Mouse (Mus musculus): ENCODE data around the gene Pcdh15. TPM values are rescaled to one million over a fixed set of nuclear protein-coding genes. Genes with fewer than 3 reads are reported as not detected.

Pcdh15 gene
- polyA plus RNA-seq, 1 experiment from 2014 or later = 1.00 TPM

DNA sequence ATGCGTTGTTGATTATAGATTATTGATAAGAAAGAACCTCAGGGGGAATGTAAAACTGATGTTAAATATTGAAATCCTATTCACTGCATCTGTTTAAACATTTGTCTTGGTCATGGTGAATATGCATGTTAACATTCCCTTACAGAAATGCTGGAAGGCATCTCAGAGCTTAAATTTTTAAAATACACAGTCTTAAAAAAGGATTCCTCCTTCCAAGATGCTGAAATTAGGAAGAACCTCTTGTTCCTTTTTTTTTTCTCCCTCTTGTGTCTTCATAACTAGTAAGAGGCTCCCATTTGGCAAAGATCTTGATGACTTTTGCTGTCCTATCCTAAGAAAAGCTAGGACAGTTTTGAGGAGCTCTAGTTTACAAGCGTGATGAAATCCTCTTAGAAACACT lies 284.9 kb downstream of the Pcdh15 start:
- Histone ChIP-seq H3K4me1 (no peaks in the 10 kb centered on the region), H3K27ac (no peak overlapping the region), H3K4me3 (replicated peaks) (no peak overlapping the region), H3K36me3 (no peaks in the 10 kb centered on the region), H3K27me3 (no peaks in the 10 kb centered on the region), H3K4me2 (no peak overlapping the region), H3K9me3 (replicated peaks) (no peaks in the 10 kb centered on the region), H3K9ac (no peak overlapping the region)
- no peak for ATAC-seq (replicated peaks; ENCODE audit: low FRiP score)
- 94% methylated on average over 2 of the region's 2 CpGs for WGBS

DNA sequence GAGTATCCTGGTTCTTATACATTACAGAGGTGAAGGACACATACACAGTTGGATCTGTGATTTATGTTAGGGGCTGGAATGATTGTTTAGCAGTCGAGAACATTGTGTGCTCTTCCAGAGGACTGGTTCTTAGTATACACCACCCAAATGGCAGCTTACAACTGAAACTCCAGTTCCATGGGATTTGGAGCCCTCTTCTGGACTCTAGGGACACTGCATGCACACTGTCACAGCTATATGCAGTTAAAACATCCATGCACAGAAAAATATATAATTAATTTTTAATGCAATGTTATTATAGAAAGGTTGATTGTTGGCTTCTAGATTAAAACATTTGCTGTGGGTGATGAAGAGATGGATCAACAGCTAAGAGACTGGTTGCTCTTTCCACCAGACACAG lies 301.3 kb downstream of the Pcdh15 start:
- Histone ChIP-seq H3K27ac (no peak overlapping the region), H3K9me3 (replicated peaks) (no peaks in the 10 kb centered on the region), H3K9ac (no peak overlapping the region), H3K27me3 (no peaks in the 10 kb centered on the region), H3K36me3 (no peaks in the 10 kb centered on the region), H3K4me2 (no peak overlapping the region), H3K4me3 (replicated peaks) (no peak overlapping the region), H3K4me1 (no peaks in the 10 kb centered on the region)
- 77% methylated on average over 1 of the region's 1 CpGs for WGBS
- no peak for ATAC-seq (replicated peaks; ENCODE audit: low FRiP score)

GRCm38 (mm10) chr10:73425408-73425807 lies 326.3 kb downstream of the Pcdh15 start:
- ATAC-seq (replicated peaks; ENCODE audit: low FRiP score) = no peak
- Histone ChIP-seq H3K4me1 (no peaks in the 10 kb centered on the region), H3K9ac (no peak overlapping the region), H3K36me3 (no peaks in the 10 kb centered on the region), H3K4me2 (no peak overlapping the region), H3K9me3 (replicated peaks) (no peaks in the 10 kb centered on the region), H3K27ac (no peak overlapping the region), H3K27me3 (no peaks in the 10 kb centered on the region), H3K4me3 (replicated peaks) (no peak overlapping the region)
- 70% methylated on average over 3 of the region's 3 CpGs for WGBS

- no peak overlapping the region for H3K4me2 ChIP-seq
- WGBS = 93% methylated on average over 3 of the region's 3 CpGs
- H3K36me3 ChIP-seq = no peaks in the 10 kb centered on the region
- no peak overlapping the region for H3K4me3 ChIP-seq (replicated peaks)
- no peaks in the 10 kb centered on the region for H3K27me3 ChIP-seq
- no peak for ATAC-seq (replicated peaks; ENCODE audit: low FRiP score)
- H3K27ac ChIP-seq = no peak overlapping the region
- no peaks in the 10 kb centered on the region for H3K9me3 ChIP-seq (replicated peaks)
- H3K4me1 ChIP-seq = no peaks in the 10 kb centered on the region
- no peak overlapping the region for H3K9ac ChIP-seq
These were observed 332.2 kb downstream of the Pcdh15 start for GRCm38 (mm10) chr10:73431345-73431744.

GRCm38 (mm10) chr10:73484082-73484481 lies 384.9 kb downstream of the Pcdh15 start:
- H3K4me2 ChIP-seq = no peak overlapping the region
- no peak overlapping the region for H3K27ac ChIP-seq
- ATAC-seq (replicated peaks; ENCODE audit: low FRiP score) = no peak
- 16% methylated on average over 2 of the region's 2 CpGs for WGBS
- no peaks in the 10 kb centered on the region for H3K4me1 ChIP-seq
- no peaks in the 10 kb centered on the region for H3K27me3 ChIP-seq
- no peaks in the 10 kb centered on the region for H3K36me3 ChIP-seq
- no peak overlapping the region for H3K9ac ChIP-seq
- H3K9me3 ChIP-seq (replicated peaks) = no peaks in the 10 kb centered on the region
- H3K4me3 ChIP-seq (replicated peaks) = no peak overlapping the region

DNA sequence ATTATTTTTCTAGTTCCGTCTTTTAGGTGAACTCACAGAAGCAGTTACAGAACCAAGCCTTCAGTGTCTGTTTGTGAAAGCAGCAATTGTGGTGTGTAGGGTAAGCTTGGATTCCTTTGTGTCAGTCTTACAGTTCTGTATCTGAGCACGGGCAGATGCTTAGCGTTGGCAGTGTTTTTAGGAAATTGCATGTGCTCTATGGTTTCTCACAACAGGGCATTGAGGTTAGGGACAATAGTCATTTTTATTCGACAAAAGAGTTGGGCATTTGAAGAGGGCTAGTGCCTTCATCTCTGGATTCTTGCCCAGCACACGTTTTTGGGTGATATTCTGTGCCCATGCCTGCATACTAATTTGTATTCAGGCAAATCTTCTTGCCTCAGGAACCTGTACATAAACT lies 392.5 kb downstream of the Pcdh15 start:
- no peaks in the 10 kb centered on the region for H3K36me3 ChIP-seq
- H3K9ac ChIP-seq = no peak overlapping the region
- no peak for ATAC-seq (replicated peaks; ENCODE audit: low FRiP score)
- no peak overlapping the region for H3K4me3 ChIP-seq (replicated peaks)
- H3K4me1 ChIP-seq = no peaks in the 10 kb centered on the region
- H3K9me3 ChIP-seq (replicated peaks) = no peaks in the 10 kb centered on the region
- WGBS = 80% methylated on average over 5 of the region's 5 CpGs
- H3K27me3 ChIP-seq = no peaks in the 10 kb centered on the region
- no peak overlapping the region for H3K4me2 ChIP-seq
- no peak overlapping the region for H3K27ac ChIP-seq

DNA sequence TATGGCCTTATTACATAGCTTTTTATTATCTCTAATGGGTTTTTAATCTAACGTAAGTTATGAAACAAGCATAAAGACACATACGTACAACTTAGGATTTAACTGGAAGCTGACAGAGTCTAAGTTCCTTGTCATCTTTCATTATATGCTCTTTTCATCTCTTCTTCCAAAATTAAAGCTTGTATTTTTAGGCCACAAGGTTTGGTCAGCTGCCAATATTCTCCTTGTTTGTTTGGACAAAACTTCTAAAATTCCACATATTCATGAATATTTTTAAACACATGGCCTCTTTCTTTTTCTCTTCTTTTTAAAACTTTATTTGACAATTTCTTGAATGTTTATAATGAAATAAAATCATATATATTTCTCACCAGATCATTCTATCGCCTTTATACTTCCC lies 415.7 kb downstream of the Pcdh15 start:
- no peak overlapping the region for H3K4me3 ChIP-seq (replicated peaks)
- no peaks in the 10 kb centered on the region for H3K36me3 ChIP-seq
- no peak overlapping the region for H3K4me2 ChIP-seq
- H3K4me1 ChIP-seq = no peaks in the 10 kb centered on the region
- H3K9me3 ChIP-seq (replicated peaks) = no peaks in the 10 kb centered on the region
- 86% methylated on average over 3 of the region's 3 CpGs for WGBS
- no peaks in the 10 kb centered on the region for H3K27me3 ChIP-seq
- no peak overlapping the region for H3K9ac ChIP-seq
- no peak for ATAC-seq (replicated peaks; ENCODE audit: low FRiP score)
- no peak overlapping the region for H3K27ac ChIP-seq

DNA sequence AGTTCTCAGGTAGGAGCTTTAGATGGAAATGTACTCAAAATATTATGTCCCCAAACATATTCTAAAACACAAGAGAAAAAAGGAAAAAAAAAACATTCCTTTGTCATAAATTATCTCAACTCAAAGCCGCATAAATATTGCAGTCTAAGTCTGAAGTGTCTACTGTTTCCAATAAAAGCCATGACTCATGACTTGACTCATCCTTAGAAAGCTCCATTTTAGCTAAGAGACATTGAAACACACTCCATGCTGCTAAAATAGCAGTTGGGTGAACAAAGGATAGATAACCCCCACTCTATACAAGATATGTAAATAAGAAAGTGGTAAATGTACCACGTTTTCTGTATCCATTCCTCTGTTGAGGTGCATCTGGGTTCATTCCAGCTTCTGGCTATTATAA lies 416.6 kb downstream of the Pcdh15 start:
- Histone ChIP-seq H3K9ac (no peak overlapping the region), H3K4me3 (replicated peaks) (no peak overlapping the region), H3K27me3 (no peaks in the 10 kb centered on the region), H3K27ac (no peak overlapping the region), H3K4me1 (no peaks in the 10 kb centered on the region), H3K4me2 (no peak overlapping the region), H3K36me3 (no peaks in the 10 kb centered on the region), H3K9me3 (replicated peaks) (no peaks in the 10 kb centered on the region)
- WGBS = 67% methylated on average over 2 of the region's 2 CpGs
- no peak for ATAC-seq (replicated peaks; ENCODE audit: low FRiP score)

DNA sequence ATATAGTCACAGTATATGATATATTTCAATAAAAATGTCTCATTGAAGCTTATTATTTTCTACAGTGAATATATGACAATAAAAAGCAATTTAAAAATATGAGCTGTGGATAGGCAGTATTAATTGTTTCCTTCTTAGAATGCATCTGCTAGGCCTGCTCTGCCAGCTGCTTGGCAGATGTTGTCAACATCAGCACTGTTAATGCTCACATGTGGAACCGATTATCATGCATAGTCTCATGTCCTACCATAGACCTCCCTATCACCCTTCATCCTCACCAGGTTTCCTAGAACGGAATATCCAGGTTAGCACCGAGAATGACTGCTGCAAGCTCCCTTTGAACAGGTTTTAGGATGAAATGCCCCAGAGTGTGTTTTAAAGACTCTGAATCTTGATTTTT lies 420.3 kb downstream of the Pcdh15 start:
- no peaks in the 10 kb centered on the region for H3K36me3 ChIP-seq
- no peak overlapping the region for H3K27ac ChIP-seq
- no peaks in the 10 kb centered on the region for H3K27me3 ChIP-seq
- no peak overlapping the region for H3K9ac ChIP-seq
- 85% methylated on average over 3 of the region's 3 CpGs for WGBS
- no peak overlapping the region for H3K4me3 ChIP-seq (replicated peaks)
- H3K9me3 ChIP-seq (replicated peaks) = no peaks in the 10 kb centered on the region
- no peak for ATAC-seq (replicated peaks; ENCODE audit: low FRiP score)
- H3K4me2 ChIP-seq = no peak overlapping the region
- H3K4me1 ChIP-seq = no peaks in the 10 kb centered on the region

DNA sequence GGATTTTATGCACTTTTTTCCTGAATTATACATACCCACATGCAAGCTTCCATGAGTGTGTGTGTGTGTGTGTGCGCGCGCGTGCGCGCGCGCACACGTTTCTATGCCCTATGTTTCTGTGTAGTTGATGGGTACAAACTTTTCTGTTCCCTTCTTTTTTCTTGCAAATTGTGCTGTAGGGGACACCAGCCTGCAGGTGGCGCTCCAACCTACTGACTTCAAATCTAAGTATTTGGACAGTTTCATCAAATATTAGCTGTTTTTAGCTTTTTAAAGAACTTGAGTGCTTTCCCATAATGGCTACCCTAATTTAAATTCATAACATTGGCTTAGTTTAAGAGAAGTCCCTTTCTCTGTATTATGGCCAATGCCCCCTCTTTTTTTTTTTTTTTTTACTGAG lies 453.7 kb downstream of the Pcdh15 start:
- 92% methylated on average over 10 of the region's 10 CpGs for WGBS
- no peak for ATAC-seq (replicated peaks; ENCODE audit: low FRiP score)
- no peaks in the 10 kb centered on the region for H3K4me1 ChIP-seq
- H3K36me3 ChIP-seq = no peaks in the 10 kb centered on the region
- H3K9ac ChIP-seq = no peak overlapping the region
- no peaks in the 10 kb centered on the region for H3K27me3 ChIP-seq
- H3K27ac ChIP-seq = no peak overlapping the region
- H3K4me3 ChIP-seq (replicated peaks) = no peak overlapping the region
- H3K9me3 ChIP-seq (replicated peaks) = no peaks in the 10 kb centered on the region
- H3K4me2 ChIP-seq = no peak overlapping the region

DNA sequence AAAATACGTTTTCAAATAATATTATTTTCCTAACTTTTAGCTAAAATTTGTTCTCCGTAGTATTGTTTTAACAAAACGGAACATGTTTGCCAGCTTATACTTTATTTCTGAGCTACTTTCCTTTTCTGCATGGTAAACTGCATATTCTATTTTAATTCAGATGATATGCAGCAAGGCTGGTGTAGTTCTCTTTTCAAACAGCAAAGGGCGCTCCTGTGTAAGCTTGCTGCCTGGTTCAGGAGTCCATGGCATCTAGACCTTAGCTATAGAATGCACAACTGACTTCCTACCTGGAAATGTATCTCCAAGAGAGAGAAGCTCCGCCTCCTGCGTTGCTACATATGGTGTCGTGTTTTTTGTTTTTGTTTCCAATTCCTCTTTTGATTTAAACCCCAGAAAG lies 465.1 kb downstream of the Pcdh15 start:
- Histone ChIP-seq H3K4me3 (replicated peaks) (no peak overlapping the region), H3K9ac (no peak overlapping the region), H3K4me2 (no peak overlapping the region), H3K9me3 (replicated peaks) (no peaks in the 10 kb centered on the region), H3K27ac (no peak overlapping the region), H3K36me3 (no peaks in the 10 kb centered on the region), H3K27me3 (no peaks in the 10 kb centered on the region), H3K4me1 (no peaks in the 10 kb centered on the region)
- 66% methylated on average over 7 of the region's 7 CpGs for WGBS
- no peak for ATAC-seq (replicated peaks; ENCODE audit: low FRiP score)

DNA sequence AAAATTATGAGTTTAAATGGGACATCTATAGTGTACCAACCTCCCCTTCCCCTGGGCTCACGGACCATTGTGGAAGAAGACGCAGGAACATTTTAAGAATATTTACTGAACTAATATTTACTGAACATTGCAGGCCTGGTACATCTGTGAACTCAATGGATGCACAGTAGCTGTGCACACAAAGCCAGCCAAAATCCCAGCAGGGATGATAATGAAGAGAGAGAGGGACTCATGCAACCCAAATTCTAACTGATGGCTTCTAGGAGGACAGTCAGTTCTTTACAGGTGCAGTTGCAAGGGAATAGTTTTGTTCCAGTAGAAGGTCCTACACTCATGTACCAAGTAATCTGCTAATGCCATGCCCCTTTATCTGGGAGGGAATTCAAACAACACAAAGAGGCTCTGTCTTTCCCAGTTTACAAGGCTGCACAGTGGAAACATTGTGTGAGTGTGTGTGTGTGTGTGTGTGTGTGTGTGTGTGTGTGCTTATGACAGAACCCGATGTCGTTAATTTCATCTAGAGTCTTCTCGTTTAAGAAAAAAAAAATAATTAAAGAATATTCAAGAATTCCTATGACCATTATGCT lies 475.7 kb downstream of the Pcdh15 start:
- no peak overlapping the region for H3K9ac ChIP-seq
- H3K27me3 ChIP-seq = no peaks in the 10 kb centered on the region
- H3K4me3 ChIP-seq (replicated peaks) = no peak overlapping the region
- no peak for ATAC-seq (replicated peaks; ENCODE audit: low FRiP score)
- H3K4me1 ChIP-seq = no peaks in the 10 kb centered on the region
- H3K9me3 ChIP-seq (replicated peaks) = no peaks in the 10 kb centered on the region
- H3K36me3 ChIP-seq = no peaks in the 10 kb centered on the region
- no peak overlapping the region for H3K4me2 ChIP-seq
- H3K27ac ChIP-seq = no peak overlapping the region
- 94% methylated on average over 5 of the region's 5 CpGs for WGBS

DNA sequence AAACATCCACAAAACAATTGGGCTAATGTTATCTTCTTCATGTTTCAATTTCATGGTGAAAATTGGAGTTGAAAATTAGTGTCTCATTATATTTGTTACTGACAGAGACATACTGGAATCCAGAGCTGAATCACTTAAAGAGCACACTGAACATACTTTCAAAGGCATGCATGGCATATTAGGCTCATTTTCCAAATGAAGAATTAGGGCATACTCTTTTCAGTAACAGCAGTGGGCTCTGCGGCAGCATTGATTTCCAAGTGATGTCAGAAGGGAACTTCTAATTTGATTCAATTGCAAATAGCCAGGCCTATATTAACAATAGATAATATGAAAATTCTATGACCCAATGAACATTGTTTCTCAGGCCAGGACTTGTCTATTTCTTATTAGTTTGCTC lies 568.4 kb downstream of the Pcdh15 start:
- H3K9me3 ChIP-seq (replicated peaks) = no peaks in the 10 kb centered on the region
- no peak for ATAC-seq (replicated peaks; ENCODE audit: low FRiP score)
- no peaks in the 10 kb centered on the region for H3K36me3 ChIP-seq
- H3K27ac ChIP-seq = no peak overlapping the region
- H3K4me1 ChIP-seq = no peaks in the 10 kb centered on the region
- no peak overlapping the region for H3K9ac ChIP-seq
- H3K4me2 ChIP-seq = no peak overlapping the region
- H3K27me3 ChIP-seq = no peaks in the 10 kb centered on the region
- H3K4me3 ChIP-seq (replicated peaks) = no peak overlapping the region
- 95% methylated on average over 1 of the region's 1 CpGs for WGBS
